Mouse (Mus musculus) spleen, postnatal 10 days (tissue): ENCODE data around the gene Mfn2.

Experiments
- DNase-seq, 2 experiments: peaks; one replicate each; pipeline ENCODE4 v3.0.0; 2021 to 2022; ENCODE audit warnings: low spot score in 2 of 2

Gene Mfn2

DNA sequence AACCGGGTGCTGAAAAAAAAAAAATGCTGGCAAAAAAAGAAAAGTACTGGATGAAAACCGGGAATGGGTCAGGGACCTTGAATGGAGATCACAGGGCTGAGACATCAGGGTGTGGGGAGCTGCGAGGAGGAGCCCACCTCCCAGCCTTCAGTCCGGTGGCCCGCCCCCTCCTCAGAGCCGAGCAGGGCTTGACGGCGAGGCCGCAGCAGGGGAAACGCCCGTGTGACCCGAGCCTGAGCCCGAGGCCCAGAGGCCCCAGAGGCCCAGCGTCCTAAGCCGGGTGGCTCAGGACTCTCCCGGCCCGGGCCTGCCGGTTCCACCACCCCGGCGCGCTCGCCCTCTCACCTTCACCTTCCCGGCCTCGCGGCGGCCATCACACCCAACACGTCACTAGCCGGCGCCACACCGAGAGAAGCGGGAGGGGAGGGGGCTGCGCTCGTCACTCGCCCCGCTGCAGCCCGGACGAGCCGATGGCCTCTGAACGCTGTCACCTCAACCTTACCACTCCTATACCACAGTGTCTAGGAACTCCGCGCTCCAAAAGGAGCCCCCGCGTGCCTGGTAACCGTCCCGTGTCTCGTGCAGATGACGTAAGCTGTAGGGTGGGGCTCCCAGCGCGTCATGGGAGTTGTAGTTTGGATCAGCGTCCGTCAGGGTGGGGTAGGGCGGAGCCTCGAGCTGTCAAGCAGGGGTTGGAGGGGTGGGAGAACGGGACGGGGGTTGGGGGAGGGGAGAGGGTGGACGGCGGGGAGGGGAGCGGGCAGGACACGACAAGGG, at the start of gene Mfn2:
TSS of gene Mfn2 (minus strand) at position 392 of the 777 bp plus-strand sequence.
- DNase-seq: peak; percentile 92

DNA sequence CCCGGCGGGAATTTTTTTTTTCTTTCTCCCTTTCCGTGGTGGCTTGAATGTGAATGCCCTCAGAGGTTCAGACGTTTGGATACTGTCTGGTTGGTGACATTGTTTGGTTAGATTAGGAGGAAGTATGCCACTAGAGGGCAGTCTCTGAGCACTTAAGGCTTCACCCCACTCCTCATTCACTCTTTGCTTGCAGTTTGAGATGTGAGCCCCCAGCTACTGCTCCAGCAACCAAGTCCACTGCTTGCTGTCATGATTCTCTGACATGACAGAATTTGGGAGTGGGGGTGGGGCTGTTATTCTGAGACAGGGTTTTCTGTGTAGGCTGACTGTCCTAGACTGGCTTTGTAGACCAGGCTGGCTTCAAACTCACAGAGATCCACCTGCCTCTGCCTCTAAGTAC, 49.1 kb upstream of the Mfn2 start:
- peak in 1 of 2 experiments; percentile 49 for DNase-seq

DNA sequence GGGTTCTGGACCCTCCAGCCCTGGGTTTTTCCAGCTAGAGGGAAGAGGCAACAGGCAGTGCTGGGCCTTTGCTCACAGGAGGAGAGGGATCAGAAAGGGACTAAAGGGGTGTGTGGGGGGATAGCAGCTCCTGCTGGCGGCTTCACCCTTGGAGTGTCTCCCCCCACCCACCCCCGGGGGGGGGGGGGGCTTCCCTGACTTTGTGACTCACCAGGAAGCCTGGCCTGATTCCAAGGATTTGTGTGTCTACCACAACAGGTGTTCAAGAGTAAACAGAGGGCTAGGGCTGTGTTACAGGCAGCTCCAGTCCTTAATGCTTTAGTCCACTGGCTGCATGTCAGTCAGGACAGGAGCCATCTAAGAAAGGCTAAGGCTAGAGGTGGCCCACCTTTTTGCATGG, 43.0 kb upstream of the Mfn2 start:
- DNase-seq: no peak

DNA sequence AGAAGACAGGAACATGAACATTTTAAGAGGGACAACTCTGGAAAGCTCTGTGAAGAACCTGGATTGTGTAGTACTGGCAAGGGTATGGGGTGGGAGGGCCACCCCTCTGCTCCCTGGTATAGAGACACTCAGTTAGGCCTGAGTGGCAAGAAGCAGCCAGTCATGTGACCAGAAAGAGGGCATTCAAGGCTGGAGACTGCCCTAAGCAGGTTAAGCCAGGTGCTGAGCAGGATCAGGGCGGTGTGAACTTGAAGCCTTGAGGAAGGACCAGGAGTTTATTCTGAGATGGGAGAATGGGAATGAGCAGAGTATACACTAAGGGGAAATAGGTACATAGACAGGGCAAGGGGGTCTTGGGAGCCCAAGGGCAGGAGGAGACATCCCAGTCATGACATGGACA, 38.5 kb upstream of the Mfn2 start:
- no peak for DNase-seq

DNA sequence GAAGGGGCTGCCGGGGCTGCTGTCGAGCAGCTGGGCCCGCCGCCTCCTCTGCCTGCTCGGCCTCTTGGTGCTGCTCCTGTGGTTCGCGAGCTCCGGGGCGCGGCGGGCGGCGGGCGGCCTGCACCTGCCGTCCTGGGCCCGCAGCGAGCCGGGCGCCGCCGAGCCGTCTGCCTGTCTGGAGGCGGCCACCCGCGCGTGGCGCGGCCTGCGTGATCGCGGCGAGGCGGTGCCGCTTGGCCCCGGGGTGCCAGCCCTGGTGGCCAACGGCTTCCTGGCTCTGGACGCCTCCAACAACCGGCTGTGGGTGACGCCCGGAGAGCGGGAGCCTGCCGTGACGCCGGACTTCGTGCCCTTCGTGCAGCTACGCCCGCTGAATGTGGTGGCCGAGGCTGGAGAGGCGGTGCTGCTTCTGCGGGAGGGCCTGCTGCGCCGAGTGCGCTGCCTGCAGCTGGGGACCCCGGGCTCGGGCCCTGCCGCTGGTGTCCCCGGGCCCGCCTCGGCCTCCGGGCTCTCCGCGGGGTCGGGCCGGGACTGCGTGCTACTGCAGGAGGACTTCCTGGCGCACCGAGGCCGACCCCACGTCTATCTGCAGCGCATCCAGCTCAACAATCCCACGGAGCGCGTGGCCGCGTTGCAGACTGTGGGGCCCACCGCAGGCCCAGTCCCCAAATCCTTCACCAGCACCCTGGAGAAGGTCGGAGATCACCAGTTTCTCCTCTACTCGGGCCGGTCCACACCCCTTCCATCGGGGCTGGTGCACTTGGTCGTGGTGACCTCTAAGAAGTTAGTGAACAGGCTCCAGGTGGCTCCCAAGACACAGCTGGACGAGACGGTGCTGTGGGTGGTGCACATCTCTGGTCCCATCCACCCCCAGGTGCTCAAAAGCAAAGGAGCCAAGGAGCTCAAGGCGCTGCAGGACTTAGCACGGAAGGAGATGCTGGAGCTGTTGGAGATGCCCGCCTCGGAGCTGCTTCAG, 36.8 kb upstream of the Mfn2 start:
- peak; percentile 67 to 72 for DNase-seq

DNA sequence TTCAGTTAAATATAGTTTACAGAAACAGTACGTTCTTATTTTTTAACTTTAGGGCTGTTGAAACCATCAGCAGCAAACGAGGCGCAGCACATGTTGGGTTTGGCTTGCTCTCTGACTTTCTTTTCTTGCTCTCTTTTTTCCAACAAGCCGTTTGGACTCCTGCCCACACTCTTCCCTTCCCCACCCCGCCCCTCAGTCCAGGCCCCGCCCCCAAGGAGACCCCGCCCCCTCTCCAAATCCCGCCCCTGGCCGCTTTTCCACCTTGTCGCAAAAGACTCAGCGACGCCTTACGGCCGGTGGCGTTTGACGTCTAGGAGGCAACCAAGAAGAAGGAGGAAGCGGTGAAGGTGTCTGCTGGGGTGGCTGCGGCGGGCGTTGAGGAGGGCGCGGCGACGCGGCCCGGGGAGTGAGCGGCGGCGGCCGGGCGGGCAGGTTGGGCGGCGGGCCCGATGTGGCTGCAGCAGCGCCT, 36.1 kb upstream of the Mfn2 start, which contains the start of gene 2510039O18Rik:
TSS of gene 2510039O18Rik (plus strand) at position 320 of the 469 bp plus-strand sequence.
- peak; percentile 83 to 93 for DNase-seq

DNA sequence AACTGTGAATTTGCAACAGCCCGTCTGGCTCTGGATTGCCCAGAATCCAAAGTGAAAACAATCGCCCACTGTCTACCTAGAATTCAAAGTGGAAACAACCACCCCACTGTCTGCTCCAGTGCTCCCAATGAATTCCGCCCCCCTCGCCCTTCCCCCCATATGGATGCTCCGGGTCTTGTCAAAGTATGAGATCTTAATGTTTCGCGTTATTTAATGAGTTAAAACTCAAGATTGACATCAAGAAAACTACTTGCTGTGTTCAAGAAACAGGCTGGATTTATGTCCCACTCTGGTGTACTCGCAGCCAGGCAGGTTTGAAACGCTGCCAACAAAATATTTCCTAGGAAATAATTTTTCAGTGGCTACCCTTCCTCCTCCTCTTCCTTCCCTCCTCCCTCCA, 35.6 kb upstream of the Mfn2 start:
- no peak for DNase-seq

DNA sequence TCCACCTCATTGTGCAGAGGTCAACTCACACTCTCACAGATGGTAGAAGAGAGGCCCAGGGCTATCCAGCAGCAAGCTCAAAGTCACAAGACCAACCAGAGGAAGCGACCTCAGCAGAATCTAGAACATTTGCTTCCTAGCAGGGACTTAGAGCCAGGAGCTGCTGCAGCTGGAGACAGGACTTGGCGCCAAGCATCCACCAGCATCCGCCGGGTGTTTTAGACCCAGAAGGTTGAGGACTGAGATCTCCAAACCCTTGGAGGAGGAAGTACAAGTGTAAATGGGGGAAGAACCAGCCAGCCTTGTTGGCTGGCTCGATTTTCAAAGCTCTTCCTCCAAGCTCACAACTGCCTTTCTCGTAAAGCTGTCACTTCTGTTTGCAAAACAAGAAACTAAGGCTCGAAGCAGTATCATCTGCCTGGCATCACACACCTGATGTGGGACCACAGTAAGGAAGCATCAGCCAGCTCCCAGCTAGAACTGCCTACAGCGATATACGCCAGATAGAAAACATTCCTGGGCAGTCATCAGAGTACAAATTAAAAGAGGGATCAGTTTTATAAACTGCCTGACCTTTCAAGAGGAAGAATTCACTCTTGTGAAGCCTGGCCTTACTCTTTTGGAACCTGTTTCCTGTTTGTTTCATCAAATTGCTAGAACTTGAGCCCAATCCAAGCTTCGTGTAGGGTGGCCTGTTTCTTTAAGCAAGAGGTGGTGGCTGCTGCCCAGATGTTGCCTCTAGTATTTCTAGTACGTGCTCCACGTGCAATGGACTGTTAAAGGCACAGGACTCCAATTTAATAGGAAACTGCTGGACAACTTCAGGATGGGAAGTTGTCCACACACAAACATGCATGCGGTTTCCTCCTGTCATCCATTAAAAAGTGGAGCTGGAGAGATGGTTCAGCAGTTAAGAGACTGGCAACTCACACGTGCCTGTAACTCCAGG, 33.9 kb upstream of the Mfn2 start:
- no peak for DNase-seq

DNA sequence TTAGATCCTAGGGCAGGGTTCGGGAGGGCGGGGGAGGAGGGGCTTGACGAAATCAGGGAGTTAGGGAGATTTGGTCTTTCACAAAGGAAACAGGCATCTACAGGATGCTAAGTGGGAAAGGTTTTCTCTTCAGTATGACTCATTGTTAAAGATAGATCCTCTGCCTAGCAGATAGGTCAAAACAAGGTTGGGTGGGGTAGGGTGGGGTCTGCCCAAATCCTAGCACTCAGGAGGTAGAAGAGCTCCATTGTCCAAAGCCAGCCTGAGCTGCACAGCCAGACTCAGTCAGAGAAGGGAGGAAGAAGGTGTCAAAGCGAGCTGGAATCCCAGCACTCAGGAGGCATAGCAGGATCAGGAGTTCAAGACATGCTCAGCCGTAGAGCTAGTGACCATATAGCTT, 33.0 kb upstream of the Mfn2 start:
- no peak for DNase-seq

DNA sequence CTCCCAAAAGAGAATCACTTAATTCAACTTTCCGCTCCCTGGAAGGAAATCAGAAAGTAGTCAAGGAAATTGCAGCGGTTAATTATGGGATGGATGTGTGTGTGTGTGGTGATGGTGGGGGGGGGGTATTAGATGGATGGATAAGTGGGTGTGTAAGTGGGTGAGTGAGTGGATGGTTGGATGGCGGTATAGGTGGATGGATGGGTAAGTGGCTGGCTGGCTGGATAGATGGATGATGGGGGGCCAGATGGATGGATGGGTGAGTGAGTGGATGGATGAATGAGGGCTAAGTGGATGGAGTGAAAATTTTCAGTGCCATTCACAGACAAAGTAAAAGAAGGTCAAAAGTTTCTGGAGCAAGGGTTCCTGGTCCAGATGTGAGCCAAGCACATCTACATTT, 32.5 kb upstream of the Mfn2 start:
- DNase-seq: no peak

DNA sequence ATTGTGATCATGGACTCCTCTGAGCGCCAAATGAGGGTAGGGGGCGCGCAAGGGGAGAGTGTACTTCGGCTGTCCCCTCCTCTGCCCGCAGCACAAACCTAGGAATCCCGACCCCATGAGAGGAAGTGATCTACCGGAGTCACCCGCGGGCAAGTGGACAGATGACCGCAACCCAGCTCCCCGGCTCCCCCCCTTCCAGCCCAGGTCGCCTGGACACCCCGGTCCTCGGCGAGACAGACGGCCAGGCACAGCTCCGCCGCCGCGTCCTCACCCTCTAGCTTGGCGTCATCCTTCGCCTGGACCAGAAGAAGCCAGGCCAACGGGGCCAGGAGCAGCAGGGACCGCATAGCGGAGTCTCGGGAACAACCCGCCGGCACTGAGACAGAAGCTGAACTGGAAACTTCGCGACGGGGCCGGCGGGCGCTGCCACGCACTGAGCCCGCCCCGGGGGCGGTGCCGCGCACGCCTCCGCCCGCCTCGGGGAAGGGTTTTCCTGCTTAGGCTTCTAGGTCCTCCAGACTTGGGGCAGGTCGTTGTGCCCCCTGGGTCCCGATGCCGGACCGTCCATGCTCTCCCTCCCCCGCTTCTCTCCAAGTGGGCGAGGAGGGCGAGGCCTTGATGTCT, 31.9 kb upstream of the Mfn2 start, which contains the start of gene Plod1:
TSS of gene Plod1 (minus strand) at position 437 of the 624 bp plus-strand sequence.
- DNase-seq: peak; percentile 53 to 73

DNA sequence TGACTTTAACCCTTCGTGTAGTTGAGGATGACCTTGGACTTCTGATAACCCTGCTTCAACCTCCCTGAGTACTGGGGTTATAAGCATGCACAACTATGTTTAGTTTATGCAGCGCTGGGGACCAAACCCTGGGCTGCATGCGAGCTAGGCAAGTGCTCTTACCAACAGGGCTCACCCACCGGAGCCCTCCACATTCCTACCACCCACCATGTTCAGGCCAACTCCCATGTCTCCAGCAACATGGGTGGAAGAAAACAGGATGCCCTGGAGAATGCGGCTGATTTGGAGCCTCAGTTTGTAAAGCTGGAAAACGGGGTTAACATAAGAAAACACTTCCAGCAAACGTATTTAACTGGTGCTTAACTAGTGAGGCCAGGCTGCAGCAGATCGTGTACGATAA, 31.4 kb upstream of the Mfn2 start:
- no peak for DNase-seq

DNA sequence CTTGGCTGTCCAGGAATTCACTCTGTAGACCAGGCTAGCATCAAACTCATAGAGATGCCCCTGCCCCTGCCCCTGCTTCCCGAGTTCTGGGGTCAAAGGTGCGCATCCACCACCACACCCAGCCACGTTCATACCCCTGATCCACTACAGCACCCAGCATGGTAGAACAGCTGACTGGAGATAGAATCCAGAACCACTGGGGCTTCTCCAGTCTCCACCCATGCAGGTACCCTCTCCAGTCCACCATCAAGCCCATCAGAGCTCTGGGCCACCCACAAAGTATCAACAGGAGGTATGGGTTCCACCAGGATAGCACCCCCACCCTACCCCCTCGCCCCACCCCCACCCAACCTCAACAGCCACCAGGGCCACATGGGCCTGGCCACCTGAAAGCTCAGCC, 30.1 kb upstream of the Mfn2 start:
- DNase-seq: no peak

DNA sequence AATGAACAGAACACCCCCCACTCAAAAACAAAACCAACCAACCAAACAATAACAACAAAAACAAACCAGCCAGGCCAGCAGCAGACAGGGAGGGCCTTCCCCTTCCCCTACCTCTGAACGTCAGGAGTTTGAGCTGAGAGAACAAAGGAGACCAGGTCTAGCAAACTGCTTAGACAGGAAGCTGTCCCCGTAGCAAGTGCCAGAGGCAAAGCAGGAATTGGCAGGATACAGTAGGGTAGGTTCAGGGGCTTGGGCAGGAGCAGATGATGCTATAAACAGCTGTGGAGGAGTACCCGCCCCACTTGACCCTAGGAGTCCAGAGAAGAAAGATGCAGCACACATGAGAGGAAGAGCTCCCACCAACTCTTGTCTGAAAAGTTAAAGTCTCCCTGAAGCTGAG, 29.6 kb upstream of the Mfn2 start:
- DNase-seq: no peak

DNA sequence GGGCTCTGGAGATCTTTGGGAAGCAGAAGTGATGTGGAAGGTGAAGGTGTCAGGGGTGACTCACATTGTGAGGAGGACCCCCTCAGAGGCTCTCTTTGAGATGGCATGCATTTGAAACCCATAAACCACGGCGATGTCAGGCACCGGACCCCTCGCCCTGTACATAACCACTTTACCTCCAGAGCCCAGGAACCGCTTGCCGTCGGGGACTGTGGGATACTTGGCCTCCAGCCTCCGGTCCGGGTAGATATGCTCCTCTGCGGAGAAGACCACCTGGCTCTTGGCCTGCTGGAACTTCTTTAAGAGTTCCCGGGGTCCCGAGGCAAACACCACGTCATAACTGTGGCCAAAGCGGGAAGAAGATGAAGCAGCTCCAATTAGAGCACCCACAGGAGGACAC, 26.4 kb upstream of the Mfn2 start:
- DNase-seq: no peak

DNA sequence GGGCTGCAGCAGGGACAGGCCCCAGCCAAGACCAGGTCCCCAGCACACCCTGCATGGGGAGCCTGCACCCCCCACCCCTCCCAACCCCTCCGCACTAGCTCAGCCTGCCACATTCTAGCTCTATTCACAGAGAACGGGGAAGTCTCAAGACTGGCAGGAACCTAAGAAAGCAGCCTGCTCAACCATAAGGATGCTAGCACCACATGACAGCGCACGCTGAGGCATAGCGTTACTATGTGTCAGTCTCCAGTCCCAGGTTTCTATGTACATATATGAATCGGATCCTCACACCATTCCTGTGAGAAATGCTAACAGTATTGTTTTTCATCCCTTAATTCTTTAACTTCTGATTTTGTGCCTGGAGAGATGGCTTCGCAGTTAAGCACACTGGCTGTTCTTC, 24.0 kb upstream of the Mfn2 start:
- no peak for DNase-seq

DNA sequence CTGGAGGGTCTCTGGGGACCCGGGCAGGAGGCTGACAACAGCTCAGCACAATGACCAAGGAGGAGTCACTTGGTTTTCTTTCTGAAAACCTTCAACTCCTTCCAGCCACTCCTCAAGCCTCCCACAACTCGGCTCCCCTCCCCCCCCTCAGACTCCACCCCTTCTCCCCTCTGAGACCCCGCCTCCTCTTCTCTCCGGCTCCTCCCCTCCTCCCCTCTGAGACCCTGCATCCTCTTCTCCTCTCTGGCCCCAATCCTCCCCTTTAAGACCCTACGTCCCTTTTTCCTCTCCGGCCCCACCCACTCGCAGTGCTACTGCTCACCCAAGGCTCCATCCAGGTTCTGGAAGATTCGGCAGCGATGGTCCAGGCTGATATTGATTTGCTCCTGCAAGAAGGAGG, 23.6 kb upstream of the Mfn2 start:
- no peak for DNase-seq

DNA sequence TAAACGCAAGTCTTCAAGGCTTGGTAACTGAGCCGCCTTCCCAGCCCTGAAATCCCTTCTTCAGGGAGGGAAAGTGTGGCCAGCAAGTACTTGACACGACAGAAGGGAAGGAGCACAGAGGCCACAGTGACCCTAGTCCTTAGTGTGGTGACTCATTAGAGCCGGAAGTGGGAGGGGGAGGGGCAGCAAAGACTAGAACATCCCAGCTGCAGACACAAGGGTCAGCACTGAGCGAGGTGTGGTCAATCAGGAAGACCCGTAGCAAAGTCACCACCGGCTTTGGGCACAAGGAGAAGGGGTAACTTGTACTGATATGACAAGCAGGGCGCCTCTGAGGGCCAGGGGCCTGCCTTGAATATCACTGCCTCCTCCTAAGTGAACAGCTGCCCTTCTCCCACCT, 23.2 kb upstream of the Mfn2 start:
- DNase-seq: peak in 1 of 2 experiments; percentile 42

DNA sequence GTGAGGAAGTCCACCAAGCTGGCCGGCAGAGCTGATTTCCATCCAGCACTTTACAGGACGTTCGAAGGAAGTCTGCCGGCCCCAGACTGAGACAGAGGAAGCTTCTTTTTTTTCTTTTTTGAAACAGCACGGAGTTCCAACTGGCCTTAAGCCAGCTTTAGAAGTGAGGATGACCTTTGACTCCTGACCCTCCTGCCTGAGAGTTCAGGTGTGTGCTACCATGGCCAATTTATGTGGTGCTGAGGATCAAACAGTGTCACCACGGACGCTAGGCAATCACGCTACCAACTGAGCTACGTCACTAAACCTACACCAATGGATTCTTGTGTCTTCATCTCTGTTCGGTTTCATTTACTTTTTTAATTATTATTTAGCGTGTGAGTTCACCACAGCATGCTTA, 17.8 kb upstream of the Mfn2 start:
- DNase-seq: no peak

DNA sequence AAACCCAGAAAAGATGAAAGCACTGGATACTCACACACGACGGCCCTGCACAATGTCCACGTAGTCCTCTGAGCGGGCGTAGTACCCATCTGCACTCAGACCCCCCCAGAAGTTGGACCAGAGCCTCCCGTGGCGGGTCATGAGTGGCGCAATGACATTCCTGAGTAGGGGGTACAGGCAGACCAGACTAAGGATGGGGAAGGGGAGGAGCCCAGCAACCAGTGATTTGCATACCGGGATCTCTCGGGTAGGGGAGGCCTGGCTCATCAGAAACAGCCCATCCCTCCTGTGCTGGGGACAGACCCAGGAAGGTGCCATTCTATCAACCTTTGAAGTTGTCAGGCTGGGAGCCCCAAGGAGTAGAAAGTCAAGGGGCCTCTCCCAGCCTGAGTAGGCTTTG, 16.5 kb upstream of the Mfn2 start:
- no peak for DNase-seq
